7 mouse cellular contexts compared by ENCODE assay signal in the genomic region with DNA sequence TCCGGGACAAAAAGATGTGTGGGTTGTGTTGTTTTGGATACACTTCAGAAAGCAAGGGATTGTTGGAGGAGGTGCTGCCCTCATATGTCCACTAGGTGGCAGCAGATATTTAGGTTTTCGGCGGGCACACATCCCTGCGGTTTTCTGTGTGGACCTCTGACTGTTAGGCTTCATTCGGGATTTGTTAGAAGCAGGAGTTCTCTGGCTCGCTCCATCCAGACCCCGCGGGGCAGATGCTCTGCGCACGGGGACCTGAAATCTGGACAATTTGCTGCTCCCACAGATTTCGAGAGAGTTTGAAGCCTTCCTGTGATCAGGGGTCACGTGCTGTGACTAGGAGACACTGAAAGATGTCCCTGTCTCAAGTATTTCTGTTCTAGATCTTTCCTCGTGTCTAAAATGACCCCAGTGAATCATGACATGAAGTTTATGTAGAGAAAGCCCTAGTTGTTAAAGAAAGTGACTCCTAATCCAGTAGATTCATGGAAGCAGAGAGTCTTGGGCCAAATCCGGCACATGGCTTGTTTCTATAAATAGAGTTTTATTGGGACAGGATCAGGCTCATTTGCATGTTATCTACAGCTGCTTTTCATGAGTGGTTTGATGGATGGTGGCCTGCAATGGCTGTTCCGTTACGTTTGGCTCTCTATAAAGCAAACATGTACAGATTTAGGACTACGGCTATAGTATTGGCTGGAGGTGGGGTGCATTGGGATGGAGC. TPM values are rescaled to one million over a fixed set of nuclear protein-coding genes. Genes with fewer than 3 reads are reported as not detected.
A peak's percentile ranks its signal among the peaks of the same experiment; 100 is the strongest.
DNase-seq lines count a peak whose midpoint lies in the region; ATAC-seq lines count a peak whose summit lies in the region.

No protein-coding gene starts in this region.

- H3K4me3 ChIP-seq in intestine, embryonic 14.5 days (ENCODE audit: low read depth, low read length) = no peak overlapping the region
- peak overlapping the region; percentile 29 for H3K4me3 ChIP-seq in limb, embryonic 10.5 days
- no peak overlapping the region for H3K4me3 ChIP-seq in midbrain, embryonic 11.5 days (ENCODE audit: low read depth, low read length)

- H3K4me2 ChIP-seq in intestine, embryonic 14.5 days (ENCODE audit: low read length) = peak overlapping the region; percentile 41
- peak overlapping the region; percentile 31 for H3K4me2 ChIP-seq in midbrain, embryonic 11.5 days

- H3K9ac ChIP-seq in intestine, embryonic 14.5 days (ENCODE audit: low read length) = no peak overlapping the region
- peak overlapping the region; percentile 42; the same call in 1 of the 2 replicates for H3K9ac ChIP-seq in midbrain, embryonic 11.5 days (ENCODE audit: low read length)

- no peaks in the 10 kb centered on the region for H3K36me3 ChIP-seq in intestine, embryonic 14.5 days (ENCODE audit: control insufficient read depth, insufficient read depth, low read length)
- H3K36me3 ChIP-seq in limb, embryonic 10.5 days = no peaks in the 10 kb centered on the region
- no peaks in the 10 kb centered on the region for H3K36me3 ChIP-seq in midbrain, embryonic 11.5 days (ENCODE audit: control insufficient read depth, insufficient read depth, low read length)

- H3K27ac ChIP-seq in intestine, embryonic 14.5 days (ENCODE audit: low read depth) = no peak overlapping the region
- H3K27ac ChIP-seq in limb, embryonic 10.5 days = no peak overlapping the region
- no peak overlapping the region for H3K27ac ChIP-seq in midbrain, embryonic 11.5 days (ENCODE audit: low read depth, low read length)

- H3K4me1 ChIP-seq in intestine, embryonic 14.5 days (replicated peaks; ENCODE audit: control insufficient read depth, insufficient read depth, low read length) = 0 out of 2 replicates have a peak, but pooled peaks cover 7% of the 10 kb centered on the region
- peaks cover 18% of the 10 kb centered on the region for H3K4me1 ChIP-seq in limb, embryonic 10.5 days
- H3K4me1 ChIP-seq in midbrain, embryonic 11.5 days (ENCODE audit: control insufficient read depth, insufficient read depth, low read length) = peaks cover 3% of the 10 kb centered on the region; the same call in 1 of the 2 replicates

- peaks cover 8% of the 10 kb centered on the region; the same call in 1 of the 2 replicates for H3K27me3 ChIP-seq in intestine, embryonic 14.5 days (replicated peaks; ENCODE audit: control insufficient read depth, insufficient read depth, low read length)
- H3K27me3 ChIP-seq in limb, embryonic 10.5 days (ENCODE audit: low read depth, poor library complexity, severe bottlenecking) = peaks cover 38% of the 10 kb centered on the region
- no peaks in the 10 kb centered on the region for H3K27me3 ChIP-seq in midbrain, embryonic 11.5 days (ENCODE audit: control insufficient read depth, insufficient read depth, low read length)

- DNase-seq in adrenal gland, postnatal 10 days = peak; percentile 80
- peak; percentile 64 for DNase-seq in embryo, embryonic 11.5 days (ENCODE audit: low read depth, low spot score)
- DNase-seq in gastrocnemius, postnatal 4 days (ENCODE audit: low spot score in 2 of 2) = peak; percentile 50 to 74
- DNase-seq in intestine, embryonic 14.5 days (ENCODE audit: low spot score) = peak; percentile 85
- DNase-seq in limb, embryonic 10.5 days (ENCODE audit: low spot score) = peak; percentile 81
- peak; percentile 97 for DNase-seq in midbrain, embryonic 11.5 days (ENCODE audit: low spot score, missing footprints)
- peak; percentile 74 for DNase-seq in right cerebral cortex, postnatal 4 days

- 10% methylated on average over 17 of the region's 17 CpGs for WGBS in intestine, embryonic 14.5 days
- 19% methylated on average over 17 of the region's 17 CpGs for WGBS in limb, embryonic 10.5 days
- WGBS in midbrain, embryonic 11.5 days = 20% methylated on average over 17 of the region's 17 CpGs

- ATAC-seq in intestine, embryonic 14.5 days (replicated peaks; ENCODE audit: low FRiP score, low TSS enrichment, low read depth) = peak; percentile 42; the same call in 1 of the 2 replicates
- no peak for ATAC-seq in midbrain, embryonic 11.5 days (ENCODE audit: low FRiP score)

- H3K9me3 ChIP-seq in intestine, embryonic 14.5 days (ENCODE audit: control insufficient read depth, low read length) = no peaks in the 10 kb centered on the region
- H3K9me3 ChIP-seq in limb, embryonic 10.5 days (replicated peaks) = no peaks in the 10 kb centered on the region
- no peaks in the 10 kb centered on the region for H3K9me3 ChIP-seq in midbrain, embryonic 11.5 days (ENCODE audit: control insufficient read depth, low read length)

RNA-seq across cellular contexts. Expression of a gene that starts 15.5 kb away (rescaled TPM):
- 10 to 100 TPM; 73.1 to 74.6 TPM for total RNA-seq in adrenal gland, postnatal 10 days (2021)
- total RNA-seq in gastrocnemius, postnatal 4 days (2021) = 10 to 100 TPM; 48.2 to 53.3 TPM
- polyA plus RNA-seq in intestine, embryonic 14.5 days (2014; fragmentation: Nextera tagmentation; extraction: Ambion mirVana) = 62.4 and 63.0 TPM in 2 replicates
- polyA plus RNA-seq in limb, embryonic 10.5 days (2016; fragmentation: Nextera tagmentation; extraction: Ambion mirVana) = 67.3 and 67.9 TPM in 2 replicates
- polyA plus RNA-seq in midbrain, embryonic 11.5 days (2014; fragmentation: Nextera tagmentation; extraction: Ambion mirVana) = 76.7 and 79.4 TPM in 2 replicates

RNA-seq across cellular contexts. Expression of a gene that starts 22.8 kb away (rescaled TPM):
- 100 to 1,000 TPM; 250 to 386 TPM for total RNA-seq in adrenal gland, postnatal 10 days (2021)
- 100 to 1,000 TPM; 115 to 148 TPM for total RNA-seq in gastrocnemius, postnatal 4 days (2021)
- 400 and 437 TPM in 2 replicates for polyA plus RNA-seq in intestine, embryonic 14.5 days (2014; fragmentation: Nextera tagmentation; extraction: Ambion mirVana)
- 299 and 383 TPM in 2 replicates for polyA plus RNA-seq in limb, embryonic 10.5 days (2016; fragmentation: Nextera tagmentation; extraction: Ambion mirVana)
- 352 and 403 TPM in 2 replicates for polyA plus RNA-seq in midbrain, embryonic 11.5 days (2014; fragmentation: Nextera tagmentation; extraction: Ambion mirVana)

RNA-seq across cellular contexts. Expression of a gene that starts 31.4 kb away (rescaled TPM):
- 100 to 1,000 TPM; 169 to 183 TPM for total RNA-seq in adrenal gland, postnatal 10 days (2021)
- 10 to 100 TPM; 64.7 to 71.9 TPM for total RNA-seq in gastrocnemius, postnatal 4 days (2021)
- polyA plus RNA-seq in intestine, embryonic 14.5 days (2014; fragmentation: Nextera tagmentation; extraction: Ambion mirVana) = 152 and 159 TPM in 2 replicates
- polyA plus RNA-seq in limb, embryonic 10.5 days (2016; fragmentation: Nextera tagmentation; extraction: Ambion mirVana) = 129 and 133 TPM in 2 replicates
- 156 TPM in 2 replicates for polyA plus RNA-seq in midbrain, embryonic 11.5 days (2014; fragmentation: Nextera tagmentation; extraction: Ambion mirVana)
